Mouse (Mus musculus): Measurements from ENCODE around the gene Itga2b.

Itga2b gene

DNA sequence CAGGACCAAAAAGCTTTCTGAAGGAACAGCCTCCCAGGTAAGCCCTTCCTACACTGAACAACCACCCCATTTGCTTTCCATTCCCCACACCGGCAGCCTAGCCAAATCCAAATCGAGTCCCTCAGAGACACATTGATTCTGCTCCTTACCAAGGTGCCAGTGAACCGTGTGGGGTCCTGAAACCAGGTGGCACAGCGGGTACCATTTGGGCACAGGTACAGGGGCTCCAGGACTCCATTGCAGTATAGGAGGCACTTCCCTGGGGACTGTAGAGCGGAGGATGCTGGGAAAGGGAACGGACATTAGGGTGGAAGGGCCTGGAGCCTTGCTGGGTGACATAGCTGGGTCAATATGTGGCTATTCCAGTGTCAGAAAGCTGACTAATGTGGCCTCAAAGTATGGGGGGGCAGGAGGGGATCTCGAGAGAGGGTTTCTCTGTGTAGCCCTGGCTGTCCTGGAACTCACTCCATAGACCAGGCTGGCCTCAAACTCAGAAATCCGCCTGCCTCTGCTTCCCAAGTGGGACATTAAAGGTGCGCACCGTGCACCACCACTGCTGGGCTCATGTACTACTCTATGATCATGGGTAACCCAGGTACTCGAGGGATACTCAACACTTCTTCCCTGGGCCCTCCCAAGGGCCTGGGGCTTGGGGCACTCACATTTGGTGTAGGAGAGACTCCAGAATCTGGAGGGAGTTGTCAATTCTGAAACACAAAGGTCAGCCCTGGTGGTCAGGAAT lies 64.2 kb downstream of the Itga2b start:
- H3K27me3 ChIP-seq (ENCODE audit: control insufficient read depth, insufficient read depth, low read length, poor library complexity, severe bottlenecking) = no peaks in the 10 kb centered on the region
- DNase-seq (ENCODE audit: low read depth, low spot score) = no peak
- peaks cover 3% of the 10 kb centered on the region; the same call in 1 of the 2 replicates for H3K36me3 ChIP-seq (ENCODE audit: control insufficient read depth, insufficient read depth, low read length, poor library complexity, severe bottlenecking)

DNA sequence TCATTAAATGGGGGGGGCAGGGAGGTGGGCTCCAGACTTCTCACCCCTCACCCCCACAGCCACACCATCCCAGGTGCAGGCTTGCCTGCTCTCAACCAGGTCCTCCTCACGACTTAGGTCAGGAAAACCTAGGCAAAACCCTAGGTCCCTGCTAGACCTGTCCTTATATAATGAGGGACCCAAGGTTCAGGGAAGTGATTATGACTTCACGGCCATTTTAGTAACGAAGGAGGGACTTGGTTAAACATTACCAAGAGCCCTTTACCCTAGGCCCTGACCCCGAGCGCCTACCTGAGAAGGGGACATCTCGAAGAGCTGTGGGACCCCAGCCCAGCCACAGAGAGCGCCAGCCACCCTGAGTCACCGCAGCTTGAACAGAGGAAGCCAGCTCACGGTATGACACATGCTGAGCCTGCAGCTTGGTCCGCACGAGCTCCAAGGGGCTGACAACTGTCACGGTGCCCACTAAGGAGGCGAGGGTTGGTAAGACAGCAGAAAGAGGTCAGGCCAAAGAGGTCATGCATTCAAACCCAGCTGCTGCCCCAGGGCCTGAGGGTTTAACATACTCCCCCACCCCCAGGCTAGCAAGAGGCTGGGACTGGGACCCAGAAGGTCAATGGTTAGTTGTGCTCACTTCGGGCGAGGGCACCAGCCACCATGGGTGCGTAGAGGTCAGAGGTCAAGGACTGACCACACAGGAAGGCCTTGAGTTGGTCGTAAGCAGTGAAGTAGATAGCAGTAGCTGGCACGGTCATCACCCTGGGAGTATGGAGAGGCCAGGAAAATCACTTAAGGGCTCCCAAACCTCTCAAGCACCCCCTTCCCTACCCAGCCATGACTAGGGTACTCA lies 65.5 kb downstream of the Itga2b start:
- no peak for DNase-seq (ENCODE audit: low read depth, low spot score)
- Histone ChIP-seq H3K27me3 (ENCODE audit: control insufficient read depth, insufficient read depth, low read length, poor library complexity, severe bottlenecking) (no peaks in the 10 kb centered on the region), H3K36me3 (ENCODE audit: control insufficient read depth, insufficient read depth, low read length, poor library complexity, severe bottlenecking) (peaks cover 3% of the 10 kb centered on the region; the same call in 1 of the 2 replicates)

GRCm38 (mm10) chr11:102403657-102404056 lies 66.3 kb downstream of the Itga2b start:
- no peaks in the 10 kb centered on the region for H3K27me3 ChIP-seq (ENCODE audit: control insufficient read depth, insufficient read depth, low read length, poor library complexity, severe bottlenecking)
- DNase-seq (ENCODE audit: low read depth, low spot score) = no peak

More at GRCm38 (mm10) chr11:102403657-102404056, 66.3 kb downstream of the Itga2b start:
- H3K36me3 ChIP-seq (ENCODE audit: control insufficient read depth, insufficient read depth, low read length, poor library complexity, severe bottlenecking) = peaks cover 3% of the 10 kb centered on the region; the same call in 1 of the 2 replicates
